Mouse (Mus musculus): Measurements from ENCODE around the gene Ephb2.

- TF ChIP-seq CTCF (IDR thresholded peaks at IDR 0.05; ENCODE audit: low read depth), result no peak
- no peak for TF ChIP-seq EP300 (IDR thresholded peaks at IDR 0.05; ENCODE audit: low read depth)
These were observed 213.4 kb downstream of the Ephb2 start, which contains the start of gene Lactbl1 for GRCm38 (mm10) chr4:136622388-136622787.
